Mouse (Mus musculus): ENCODE data around the gene Igf2bp3. TPM values are rescaled to one million over a fixed set of nuclear protein-coding genes. Genes with fewer than 3 reads are reported as not detected.

The Igf2bp3 gene
- total RNA-seq, 1 experiment from 2014 or later, result 0.18 TPM

DNA sequence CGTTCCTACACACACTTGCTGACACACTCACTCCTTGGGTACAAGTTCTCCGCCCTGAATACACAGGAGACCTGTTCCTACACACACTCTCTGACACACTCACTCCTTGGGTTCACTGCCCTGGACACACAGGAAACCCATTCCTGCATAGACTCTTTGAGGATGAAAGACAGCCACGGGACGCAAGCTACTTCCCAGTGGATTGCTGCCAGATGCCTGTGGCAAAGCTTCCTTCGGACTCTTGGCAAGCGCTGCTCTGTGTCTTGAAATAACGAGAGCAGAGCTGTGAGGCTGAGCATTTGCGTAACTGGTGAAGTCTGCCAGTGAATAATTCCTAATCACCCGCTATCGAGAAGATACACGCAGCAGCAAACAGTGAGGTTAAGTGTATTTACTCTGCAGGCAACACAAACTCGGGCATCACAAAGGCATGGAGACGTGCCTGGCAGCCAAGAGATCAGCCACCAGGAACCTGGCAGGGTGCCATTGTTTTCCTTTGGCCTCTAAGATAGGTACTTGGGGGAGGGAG is 117.8 kb downstream of the Igf2bp3 start:
- ATAC-seq (replicated peaks; ENCODE audit: low read depth, poor library complexity, severe bottlenecking), result no peak

GRCm38 (mm10) chr6:49096421-49096820 is 118.3 kb downstream of the Igf2bp3 start:
- no peak for ATAC-seq (replicated peaks; ENCODE audit: low read depth, poor library complexity, severe bottlenecking)

- ATAC-seq (replicated peaks; ENCODE audit: low read depth, poor library complexity, severe bottlenecking), result no peak
Measured at GRCm38 (mm10) chr6:49094968-49095367, 119.8 kb downstream of the Igf2bp3 start.

DNA sequence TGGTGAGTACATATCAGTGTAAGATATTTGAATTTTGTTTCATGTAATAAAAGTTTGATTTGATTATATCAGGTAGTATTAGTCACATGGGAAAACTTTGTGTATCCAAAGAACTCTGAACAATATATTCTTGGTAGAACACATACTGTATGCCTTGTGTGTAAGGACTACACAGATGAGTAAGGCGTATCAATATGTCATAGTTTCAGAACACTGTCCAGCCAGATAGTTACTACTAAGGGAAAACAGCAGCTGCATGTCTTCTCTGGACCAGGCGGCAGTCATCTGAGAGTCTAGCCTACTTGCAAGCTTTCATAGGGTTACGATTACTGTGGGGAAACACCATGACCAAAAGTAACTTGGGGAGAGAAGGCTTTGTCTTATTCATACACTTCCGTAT is 131.7 kb downstream of the Igf2bp3 start:
- ATAC-seq (replicated peaks; ENCODE audit: low read depth, poor library complexity, severe bottlenecking), result no peak

- no peak for ATAC-seq (replicated peaks; ENCODE audit: low read depth, poor library complexity, severe bottlenecking)
Measured at GRCm38 (mm10) chr6:49079313-49079712, 135.4 kb downstream of the Igf2bp3 start.

- no peak for ATAC-seq (replicated peaks; ENCODE audit: low read depth, poor library complexity, severe bottlenecking)
Measured at GRCm38 (mm10) chr6:49077894-49078293, 136.9 kb downstream of the Igf2bp3 start.

DNA sequence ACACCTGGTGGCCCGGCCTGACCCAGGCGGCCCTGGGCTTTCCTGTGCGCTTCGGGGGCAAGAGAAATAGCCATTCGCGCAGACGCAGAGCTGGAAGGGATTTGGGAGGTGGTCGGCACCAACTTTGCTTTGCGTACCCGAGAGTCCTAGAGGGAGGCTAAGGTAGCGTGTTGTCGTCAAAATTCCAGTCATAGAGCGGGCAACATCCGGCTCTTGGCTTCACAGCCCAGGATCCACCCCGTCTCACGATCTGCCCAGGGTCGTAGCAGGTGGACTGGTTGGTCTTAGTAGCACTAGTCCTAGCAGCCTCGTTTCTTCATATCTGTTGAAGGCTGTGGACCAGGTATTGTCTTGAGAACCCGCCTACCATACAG is 140.7 kb downstream of the Igf2bp3 start:
- ATAC-seq (replicated peaks; ENCODE audit: low read depth, poor library complexity, severe bottlenecking), result peak; percentile 13; the same call in 1 of the 2 replicates

DNA sequence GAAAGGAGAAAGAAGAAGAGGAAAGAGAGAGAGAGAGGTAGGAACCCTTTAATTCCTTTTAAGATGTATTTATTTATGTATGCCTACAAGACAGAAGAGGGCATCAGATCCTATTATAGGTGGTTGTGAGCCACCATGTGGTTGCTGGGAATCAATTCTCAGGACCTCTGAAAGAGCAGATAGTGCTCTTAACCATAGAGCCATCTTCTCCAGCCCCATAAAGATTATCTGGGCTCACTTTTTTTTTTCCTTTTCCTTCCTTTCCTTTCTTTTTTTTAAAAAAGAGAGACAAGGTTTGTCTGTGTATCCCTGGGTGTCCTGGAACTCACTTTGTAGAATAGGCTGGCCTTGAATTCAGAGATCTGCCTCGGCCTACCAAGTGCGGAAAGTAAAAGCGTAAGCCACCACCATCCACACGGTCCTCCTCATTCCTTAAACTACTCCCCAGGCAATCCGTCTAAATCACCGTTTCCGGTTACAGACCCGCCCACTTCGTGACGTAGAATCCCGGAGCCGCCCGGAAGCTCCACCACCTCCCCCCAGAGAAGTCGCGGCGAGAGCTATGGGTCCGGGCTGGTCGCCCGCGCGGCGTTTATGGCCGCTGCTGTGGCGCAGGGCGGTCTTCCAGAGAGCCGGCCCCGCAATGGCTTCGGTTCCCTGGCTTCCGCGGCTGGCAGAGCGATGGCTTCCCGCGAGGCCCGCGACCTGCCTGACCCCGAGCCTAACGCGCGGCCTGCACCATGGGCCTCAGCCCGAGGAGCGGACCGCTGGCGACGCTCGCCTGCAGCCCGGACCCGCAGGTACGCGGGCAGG is 141.2 kb downstream of the Igf2bp3 start, which contains the start of gene Malsu1:
Malsu1 (plus strand) TSS at position 492 of the 813 bp plus-strand sequence.
- ATAC-seq (replicated peaks; ENCODE audit: low read depth, poor library complexity, severe bottlenecking), result peak; percentile 97

DNA sequence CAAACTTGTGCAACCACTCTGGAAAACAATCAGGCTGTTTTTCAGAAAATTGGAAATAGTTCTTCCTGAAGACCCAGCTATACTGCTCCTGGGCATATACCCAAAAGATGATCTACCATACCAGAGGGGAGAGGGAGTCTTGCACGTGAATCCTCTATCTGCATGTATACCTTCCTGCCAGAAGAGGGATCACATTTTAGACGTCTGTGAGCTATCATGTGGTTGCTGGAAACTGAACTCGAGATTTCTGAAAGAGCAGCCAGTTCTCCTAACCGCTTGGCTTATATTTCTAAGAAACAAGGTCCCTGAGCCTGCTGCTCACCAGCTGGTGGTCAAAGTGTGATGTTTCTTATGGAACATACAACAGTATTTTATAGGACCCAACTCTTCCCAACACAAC is 146.4 kb downstream of the Igf2bp3 start:
- ATAC-seq (replicated peaks; ENCODE audit: low read depth, poor library complexity, severe bottlenecking), result no peak

GRCm38 (mm10) chr6:49057053-49058021 is 157.4 kb downstream of the Igf2bp3 start:
- ATAC-seq (replicated peaks; ENCODE audit: low read depth, poor library complexity, severe bottlenecking), result peak; percentile 90; the same call in 1 of the 2 replicates

- no peak for ATAC-seq (replicated peaks; ENCODE audit: low read depth, poor library complexity, severe bottlenecking)
Measured at GRCm38 (mm10) chr6:49056009-49056408, 158.7 kb downstream of the Igf2bp3 start.

DNA sequence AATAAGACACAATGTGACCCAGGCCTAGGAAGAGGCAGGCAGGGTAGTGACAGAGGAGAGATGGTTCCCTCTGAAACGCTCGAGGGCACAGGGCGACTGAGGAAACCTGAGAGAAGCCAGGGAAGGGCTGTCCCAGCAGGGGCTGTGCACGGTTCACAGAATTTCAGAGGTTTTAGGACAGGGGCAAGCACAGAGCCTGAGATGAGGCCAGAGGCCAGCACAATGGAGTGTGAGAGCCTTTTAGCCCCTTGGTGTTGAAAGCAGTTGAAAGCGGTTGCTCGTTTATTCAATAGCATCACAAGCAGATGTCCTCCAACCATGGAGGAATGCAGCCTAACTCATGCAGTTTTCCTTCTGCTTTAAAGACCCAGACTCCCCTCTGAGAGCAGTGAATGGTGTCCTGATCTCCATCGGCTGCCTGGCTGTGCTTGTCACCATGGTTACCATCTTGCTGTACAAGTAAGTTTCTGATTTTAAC is 159.5 kb downstream of the Igf2bp3 start:
- no peak for ATAC-seq (replicated peaks; ENCODE audit: low read depth, poor library complexity, severe bottlenecking)

- no peak for ATAC-seq (replicated peaks; ENCODE audit: low read depth, poor library complexity, severe bottlenecking)
Measured at GRCm38 (mm10) chr6:49052191-49052590, 162.6 kb downstream of the Igf2bp3 start.

DNA sequence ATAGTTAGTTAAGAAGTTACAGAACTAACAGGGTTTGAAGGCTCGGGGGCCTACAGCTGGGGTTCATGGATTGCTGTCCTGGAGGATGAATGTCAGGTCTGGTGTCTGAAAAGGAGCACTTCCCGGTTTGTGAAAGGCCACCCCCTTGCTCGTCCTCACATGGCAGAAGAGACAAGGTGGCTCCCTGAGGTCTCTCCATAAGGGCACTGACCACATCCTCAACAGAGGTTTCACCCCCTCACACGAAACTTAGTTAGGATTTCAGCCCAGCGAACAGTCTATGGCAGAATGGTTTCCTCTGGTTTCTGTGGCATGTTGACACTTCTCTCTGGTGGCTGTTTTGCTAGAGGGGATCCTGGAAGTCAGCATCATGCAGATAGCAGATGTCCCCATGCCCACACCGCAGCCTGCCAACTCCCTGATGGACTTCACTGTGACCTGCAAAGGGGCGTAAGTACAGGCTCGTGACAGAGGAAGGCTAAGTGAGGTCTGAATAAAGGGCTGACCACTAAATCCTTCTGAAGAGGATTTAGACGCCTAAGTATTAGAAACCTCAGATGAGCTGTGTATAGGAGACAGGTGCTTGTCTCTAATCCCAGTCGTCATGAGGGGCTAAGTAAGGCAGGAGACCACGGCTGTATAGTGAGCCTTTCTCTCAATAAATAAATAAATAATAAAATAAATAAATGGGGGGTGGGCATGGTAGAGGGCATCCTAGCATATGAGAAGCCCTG is 163.9 kb downstream of the Igf2bp3 start:
- ATAC-seq (replicated peaks; ENCODE audit: low read depth, poor library complexity, severe bottlenecking), result peak; percentile 86

DNA sequence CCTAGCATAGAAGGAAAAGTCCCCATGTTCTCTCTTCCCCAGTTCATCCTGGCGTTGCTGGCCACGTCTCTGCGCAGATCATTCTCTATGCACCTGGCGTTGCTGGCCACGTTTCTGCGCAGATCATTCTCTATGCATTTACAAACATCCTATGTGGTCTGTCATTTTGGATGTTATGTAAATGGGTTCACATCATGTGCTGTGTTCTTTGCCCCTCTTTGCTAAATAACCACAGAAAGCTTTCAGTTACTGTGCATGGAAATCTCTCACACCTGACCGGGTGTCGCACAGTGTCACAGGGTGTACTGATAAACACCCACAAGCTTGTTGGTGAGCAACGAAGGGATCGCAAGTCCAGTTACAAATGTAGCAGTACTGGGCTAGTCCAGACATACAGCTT is 166.4 kb downstream of the Igf2bp3 start:
- ATAC-seq (replicated peaks; ENCODE audit: low read depth, poor library complexity, severe bottlenecking), result no peak

DNA sequence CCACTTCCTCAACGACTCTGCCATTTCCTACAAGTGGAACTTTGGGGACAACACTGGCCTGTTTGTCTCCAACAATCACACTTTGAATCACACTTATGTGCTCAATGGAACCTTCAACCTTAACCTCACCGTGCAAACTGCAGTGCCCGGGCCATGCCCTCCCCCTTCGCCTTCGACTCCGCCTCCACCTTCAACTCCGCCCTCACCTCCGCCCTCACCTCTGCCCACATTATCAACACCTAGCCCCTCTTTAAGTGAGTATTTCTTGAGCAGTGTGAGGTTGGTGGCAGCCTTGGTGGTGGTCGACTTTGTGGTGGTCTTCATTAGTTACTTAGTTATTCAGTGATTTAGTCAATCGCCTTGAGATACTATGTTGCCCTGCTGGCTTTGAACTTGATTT is 166.9 kb downstream of the Igf2bp3 start:
- ATAC-seq (replicated peaks; ENCODE audit: low read depth, poor library complexity, severe bottlenecking), result no peak

GRCm38 (mm10) chr6:49046976-49047375 is 167.8 kb downstream of the Igf2bp3 start:
- ATAC-seq (replicated peaks; ENCODE audit: low read depth, poor library complexity, severe bottlenecking), result no peak

DNA sequence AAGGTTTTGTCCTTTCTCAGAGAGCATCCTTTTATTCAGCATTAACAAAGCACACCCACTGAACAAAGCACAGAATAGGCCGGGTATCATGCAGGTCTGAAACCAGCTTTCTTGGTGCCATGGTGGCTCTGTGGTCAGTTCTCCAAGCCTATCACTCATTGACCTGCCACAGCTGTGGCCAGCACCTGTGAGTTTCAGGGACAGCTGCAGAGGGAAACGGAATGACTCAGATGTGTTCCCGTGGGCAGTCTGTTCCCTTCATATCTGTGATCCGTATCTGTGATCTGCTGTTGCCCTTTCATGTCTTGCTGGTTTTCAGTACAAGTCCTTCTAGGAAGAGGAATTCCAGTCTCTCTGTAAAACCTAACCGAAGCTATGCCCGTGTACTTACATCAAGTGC is 168.3 kb downstream of the Igf2bp3 start:
- ATAC-seq (replicated peaks; ENCODE audit: low read depth, poor library complexity, severe bottlenecking), result no peak

DNA sequence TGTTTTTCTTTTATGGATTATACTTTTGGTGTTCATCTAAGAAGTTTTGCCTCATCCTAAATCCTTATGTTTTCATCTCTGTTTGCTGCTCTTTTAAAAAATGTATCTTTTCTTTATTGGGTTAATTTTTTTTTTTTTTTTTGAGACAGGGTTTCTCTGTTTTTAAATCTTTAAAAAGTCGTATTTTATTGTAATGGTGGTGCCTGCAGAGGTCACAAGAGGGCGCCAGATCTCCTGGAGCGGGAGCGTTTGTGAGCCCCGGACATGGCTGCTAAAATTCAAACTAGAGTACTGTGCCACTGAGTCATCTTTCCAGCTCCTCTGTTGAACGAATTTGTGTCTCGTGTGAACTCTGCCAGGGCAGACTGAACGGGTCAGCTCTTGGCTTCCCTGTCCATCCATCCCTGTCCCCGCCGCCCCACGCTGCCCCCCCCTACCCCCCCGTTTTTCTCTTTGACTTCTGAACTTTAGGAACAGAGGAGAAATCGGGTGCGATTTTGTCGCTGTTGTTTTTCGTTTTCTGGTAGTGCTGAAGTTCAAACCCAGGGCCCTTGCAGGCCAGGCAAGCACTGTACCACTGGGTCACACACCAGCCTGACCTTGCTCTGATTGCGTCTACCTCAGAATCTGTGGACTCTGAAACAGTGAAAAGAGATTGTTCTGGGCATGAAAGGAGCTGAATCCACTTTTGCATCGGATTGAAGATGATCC is 175.1 kb downstream of the Igf2bp3 start:
- peak; percentile 79 for ATAC-seq (replicated peaks; ENCODE audit: low read depth, poor library complexity, severe bottlenecking)
